Mouse (Mus musculus) stomach, postnatal 0 days (tissue): ENCODE measurements around the gene Coq4. TPM values are rescaled to one million over a fixed set of nuclear protein-coding genes. Genes with fewer than 3 reads are reported as not detected.

Experiments
- ATAC-seq: fragments of 200-750 bp; cut with Nextera tagmentation; 2 replicates; pipeline ENCODE4 v1.8.0; 2017; ENCODE audit not compliant: low FRiP score, low TSS enrichment
- DNase-seq: peaks from one replicate; pipeline ENCODE4 v3.0.0-alpha.2; 2016; ENCODE audit warnings: low spot score
- H3K27ac ChIP-seq: fragments of 300-500 bp; sonication (generic); replicated peaks from 2 replicates; pipeline ENCODE4 v1.5.1; 2014; ENCODE audit warnings: mild to moderate bottlenecking, control low read depth
- H3K27me3 ChIP-seq: fragments of 300-500 bp; sonication (generic); 2 replicates; pipeline ENCODE4 v1.6.1; 2014; ENCODE audit warnings: low read length; ENCODE audit not compliant: control insufficient read depth, insufficient read depth
- H3K36me3 ChIP-seq: fragments of 300-500 bp; sonication (generic); 2 replicates; pipeline ENCODE4 v1.6.1; 2014; ENCODE audit warnings: low read length, mixed read lengths; ENCODE audit not compliant: control insufficient read depth, insufficient read depth
- H3K4me1 ChIP-seq: fragments of 300-500 bp; sonication (generic); replicated peaks from 2 replicates; pipeline ENCODE4 v1.6.1; 2014; ENCODE audit warnings: antibody characterized with exemption; ENCODE audit not compliant: control insufficient read depth, insufficient read depth
- H3K4me2 ChIP-seq: fragments of 300-500 bp; sonication (generic); replicated peaks from 2 replicates; pipeline ENCODE4 v1.6.1; 2014; ENCODE audit warnings: low read depth, mild to moderate bottlenecking, control low read depth, moderate library complexity
- H3K4me3 ChIP-seq: fragments of 300-500 bp; sonication (generic); 2 replicates; pipeline ENCODE4 v1.5.1; 2014; ENCODE audit warnings: low read depth, low read length, control low read depth
- H3K9ac ChIP-seq: fragments of 300-500 bp; sonication (generic); 2 replicates; pipeline ENCODE4 v1.6.1; 2014; ENCODE audit warnings: mild to moderate bottlenecking, low read length, control low read depth, mixed read lengths
- H3K9me3 ChIP-seq: fragments of 300-500 bp; sonication (generic); 2 replicates; pipeline ENCODE4 v1.6.1; 2016; ENCODE audit warnings: low read length; ENCODE audit not compliant: control insufficient read depth
- CTCF ChIP-seq: IDR thresholded peaks from 2 replicates; pipeline ENCODE4 v1.5.1; 2016; ENCODE audit warnings: antibody characterized with exemption, low read depth, mild to moderate bottlenecking, moderate library complexity
- EP300 ChIP-seq: optimal IDR thresholded peaks from 2 replicates; pipeline ENCODE3; 2016; ENCODE audit warnings: antibody characterized with exemption
- WGBS: fragments of 180-500 bp; shearing (Covaris S2); extraction: QIAGEN DNeasy Blood & Tissue Kit; methylation state at CpG from one replicate; pipeline ENCODE4 v1.1.7; 2014; 5-methylcytosine and 5-hydroxymethylcytosine counted together
- polyA plus RNA-seq: library from polyadenylated mRNA; unstranded; fragments of >200 nt; fragmentation: Nextera tagmentation; extraction: Ambion mirVana; gene quantifications from 2 replicates; pipeline ENCODE4 v1.2.1, GENCODE M21; 2015

Gene Coq4
- polyA plus RNA-seq, 1 experiment from 2014 or later = 18.7 TPM

- peak overlapping the region; percentile 89 for H3K9ac ChIP-seq
- TF ChIP-seq EP300 (no peak), CTCF (peak; percentile 68)
- peak; percentile 16; the same call in 1 of the 2 replicates for ATAC-seq
- peak overlapping the region; percentile 87 for H3K4me2 ChIP-seq
- H3K27me3 ChIP-seq = no peaks in the 10 kb centered on the region
- peaks cover 21% of the 10 kb centered on the region for H3K36me3 ChIP-seq
- H3K9me3 ChIP-seq = no peaks in the 10 kb centered on the region
- peak overlapping the region; percentile 87; the same call in 1 of the 2 replicates for H3K27ac ChIP-seq
- DNase-seq = peak; percentile 62
- WGBS = 18% methylated on average over 6 of the region's 6 CpGs
- peak overlapping the region; percentile 84 for H3K4me3 ChIP-seq
- peaks cover 2% of the 10 kb centered on the region; the same call in 1 of the 2 replicates for H3K4me1 ChIP-seq
Measured at GRCm38 (mm10) chr2:29803400-29803831, 16.1 kb downstream of the Coq4 start.

- no peaks in the 10 kb centered on the region for H3K9me3 ChIP-seq
- DNase-seq = no peak
- no peaks in the 10 kb centered on the region for H3K27me3 ChIP-seq
- WGBS = 81% methylated on average over 11 of the region's 11 CpGs
- H3K27ac ChIP-seq = 0 out of 2 replicates have a peak overlapping the region, but pooled peaks have one; percentile 40
- H3K4me1 ChIP-seq = 0 out of 2 replicates have a peak, but pooled peaks cover 2% of the 10 kb centered on the region
- no peak for ATAC-seq
- peaks cover 21% of the 10 kb centered on the region for H3K36me3 ChIP-seq
- H3K4me3 ChIP-seq = no peak overlapping the region
- no peak overlapping the region for H3K4me2 ChIP-seq
- no peak for TF ChIP-seq EP300
- no peak for TF ChIP-seq CTCF
- H3K9ac ChIP-seq = no peak overlapping the region
Measured at GRCm38 (mm10) chr2:29815678-29816371, 28.5 kb downstream of the Coq4 start.

- Histone ChIP-seq H3K4me1 (0 out of 2 replicates have a peak, but pooled peaks cover 2% of the 10 kb centered on the region), H3K36me3 (peaks cover 12% of the 10 kb centered on the region), H3K9me3 (no peaks in the 10 kb centered on the region), H3K27me3 (no peaks in the 10 kb centered on the region), H3K4me3 (no peak overlapping the region), H3K4me2 (no peak overlapping the region; the same call in 1 of the 2 replicates), H3K9ac (no peak overlapping the region), H3K27ac (peak overlapping the region; percentile 70)
- ATAC-seq (peak; percentile 76), DNase-seq (peak; percentile 86)
- TF ChIP-seq EP300 (no peak), CTCF (peak; percentile 79)
- 29% methylated on average over 8 of the region's 8 CpGs for WGBS
Measured at GRCm38 (mm10) chr2:29817426-29818232, 30.3 kb downstream of the Coq4 start.

GRCm38 (mm10) chr2:29819363-29819762 lies 32.1 kb downstream of the Coq4 start:
- peaks cover 6% of the 10 kb centered on the region; the same call in 1 of the 2 replicates for H3K36me3 ChIP-seq
- 27% methylated on average over 2 of the region's 2 CpGs for whole genome bisulfite sequencing
- ATAC-seq (no peak), DNase-seq (no peak)
- 0 out of 2 replicates have a peak, but pooled peaks cover 2% of the 10 kb centered on the region for H3K4me1 ChIP-seq
- no peaks in the 10 kb centered on the region for H3K9me3 ChIP-seq
- no peak overlapping the region for H3K4me3 ChIP-seq
- no peak for TF ChIP-seq EP300
- no peak for TF ChIP-seq CTCF
- H3K9ac ChIP-seq = no peak overlapping the region
- H3K4me2 ChIP-seq = peak overlapping the region; percentile 76; the same call in 1 of the 2 replicates
- H3K27me3 ChIP-seq = no peaks in the 10 kb centered on the region
- H3K27ac ChIP-seq = no peak overlapping the region

- 2% methylated on average over 33 of the region's 35 CpGs for WGBS
- Histone ChIP-seq H3K27me3 (no peaks in the 10 kb centered on the region), H3K9ac (peak within 1 kb of the TSS; percentile 71), H3K4me2 (peak within 1 kb of the TSS; percentile 76), H3K4me1 (0 out of 2 replicates have a peak, but pooled peaks cover 2% of the 10 kb centered on the region), H3K27ac (peak within 1 kb of the TSS; percentile 94), H3K36me3 (peaks cover 5% of the 10 kb centered on the region; the same call in 1 of the 2 replicates), H3K4me3 (peak within 1 kb of the TSS; percentile 48), H3K9me3 (no peaks in the 10 kb centered on the region)
- peak; percentile 84 for DNase-seq
- ATAC-seq = peak; percentile 76
- peak; percentile 9 for TF ChIP-seq EP300
- TF ChIP-seq CTCF = peak; percentile 20; the same call in 1 of the 2 replicates
Measured at GRCm38 (mm10) chr2:29820025-29820817, 32.9 kb downstream of the Coq4 start, which contains the start of gene Urm1. TSS of gene Urm1 (plus strand) at chr2:29820075.
